In the genomic region with DNA sequence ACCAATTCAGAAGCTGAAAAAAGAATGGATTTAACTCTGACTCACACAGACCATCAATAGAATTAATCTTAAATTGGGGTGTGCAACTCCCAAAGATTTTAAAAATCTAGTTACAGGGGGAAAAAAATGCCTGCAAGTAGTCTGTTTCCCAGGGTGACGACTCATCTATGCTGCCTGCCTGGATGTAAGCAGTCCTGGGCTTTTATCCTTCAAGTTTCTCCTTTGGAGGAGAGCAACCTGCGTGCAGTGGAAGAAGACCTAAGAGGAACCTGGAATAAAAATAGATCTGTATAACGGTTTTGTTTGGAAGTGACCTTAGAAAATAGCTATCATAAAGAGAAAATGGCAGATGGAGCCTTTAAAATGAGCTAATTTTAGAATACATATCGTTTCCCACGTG, we compare ENCODE assay signal across 9 mouse cellular contexts. TPM values are rescaled to one million over a fixed set of nuclear protein-coding genes. Genes with fewer than 3 reads are reported as not detected.
DNase-seq lines count a peak whose midpoint lies in the region; ATAC-seq and TF ChIP-seq lines count a peak whose summit lies in the region.
"Had no signal": no experiment of that assay in that cellular context is flagged by ENCODE, and none has a peak within 500 bp of the region (broad histone marks: within the 10 kb centered on the region; RNA-seq: fewer than 3 reads in every experiment).

No protein-coding gene starts in this region.

- H3K4me3 ChIP-seq in heart, adult 2 months, result no peak overlapping the region; the same call in 1 of the 2 replicates
- no peak overlapping the region for H3K4me3 ChIP-seq in lung, embryonic 14.5 days (ENCODE audit: low read depth, low read length)
- H3K4me3 ChIP-seq in embryonic facial prominence, embryonic 14.5 days (ENCODE audit: low read depth, low read length), result peak overlapping the region; percentile 99
- no peak overlapping the region for H3K4me3 ChIP-seq in liver, embryonic 16.5 days (ENCODE audit: low read depth, low read length)

- peak overlapping the region; percentile 98 for H3K27ac ChIP-seq in heart, adult 2 months
- H3K27ac ChIP-seq in lung, embryonic 14.5 days (ENCODE audit: low read depth), result no peak overlapping the region
- H3K27ac ChIP-seq in embryonic facial prominence, embryonic 14.5 days (replicated peaks; ENCODE audit: low read depth, low read length), result 0 out of 2 replicates have a peak overlapping the region, but pooled peaks have one; percentile 33
- H3K27ac ChIP-seq in liver, embryonic 16.5 days (ENCODE audit: low read length), result no peak overlapping the region

- DNase-seq in heart, adult 2 months, result no peak
- no peak for DNase-seq in heart, postnatal 36 days
- DNase-seq in lung, embryonic 14.5 days, result no peak
- no peak for DNase-seq in lung, adult 18-20 months
- DNase-seq in embryonic facial prominence, embryonic 14.5 days (ENCODE audit: low spot score), result no peak
- no peak for DNase-seq in adrenal gland, adult 18-20 months (ENCODE audit: low spot score in 2 of 2)
- DNase-seq in right cerebral cortex, postnatal 4 days, result no peak

- no peak for ATAC-seq in lung, embryonic 14.5 days (ENCODE audit: insufficient read depth)
- ATAC-seq in embryonic facial prominence, embryonic 14.5 days (ENCODE audit: low read depth), result no peak
- ATAC-seq in liver, embryonic 16.5 days (ENCODE audit: low read depth), result no peak

- peak overlapping the region; percentile 72; the same call in 1 of the 2 replicates for H3K4me2 ChIP-seq in lung, embryonic 14.5 days
- peak overlapping the region; percentile 80 for H3K4me2 ChIP-seq in embryonic facial prominence, embryonic 14.5 days (ENCODE audit: low read depth, low read length)
- peak overlapping the region; percentile 93; the same call in 1 of the 2 replicates for H3K4me2 ChIP-seq in liver, embryonic 16.5 days (ENCODE audit: low read depth, low read length)

- H3K36me3 ChIP-seq in heart, adult 2 months (ENCODE audit: control insufficient read depth, insufficient read depth, low read length), result peaks cover 2% of the 10 kb centered on the region
- no peaks in the 10 kb centered on the region for H3K36me3 ChIP-seq in lung, embryonic 14.5 days (ENCODE audit: insufficient read depth)
- H3K36me3 ChIP-seq in embryonic facial prominence, embryonic 14.5 days (ENCODE audit: control insufficient read depth, insufficient read depth, low read length), result no peaks in the 10 kb centered on the region
- H3K36me3 ChIP-seq in liver, embryonic 16.5 days (ENCODE audit: control insufficient read depth, insufficient read depth), result no peaks in the 10 kb centered on the region
- H3K36me3 ChIP-seq: neural tube, embryonic 12.5 days had no signal

- H3K27me3 ChIP-seq in heart, adult 2 months (ENCODE audit: control insufficient read depth, insufficient read depth, low read length), result no peaks in the 10 kb centered on the region
- no peaks in the 10 kb centered on the region for H3K27me3 ChIP-seq in lung, embryonic 14.5 days (ENCODE audit: insufficient read depth, low read length)
- no peaks in the 10 kb centered on the region for H3K27me3 ChIP-seq in embryonic facial prominence, embryonic 14.5 days (replicated peaks; ENCODE audit: control insufficient read depth, insufficient read depth, low read length)
- no peaks in the 10 kb centered on the region for H3K27me3 ChIP-seq in liver, embryonic 16.5 days (ENCODE audit: control insufficient read depth, insufficient read depth, low read depth, low read length)
- H3K27me3 ChIP-seq: neural tube, embryonic 12.5 days had no signal

- WGBS in heart, adult 2 months, result 22% methylated on average over 5 of the region's 5 CpGs
- 42% methylated on average over 5 of the region's 5 CpGs for WGBS in lung, embryonic 14.5 days
- WGBS in embryonic facial prominence, embryonic 14.5 days, result 48% methylated on average over 5 of the region's 5 CpGs
- 25% methylated on average over 5 of the region's 5 CpGs for WGBS in liver, embryonic 16.5 days (ENCODE audit: insufficient replicate concordance)

- TF ChIP-seq POLR2A in heart, adult 2 months (IDR thresholded peaks at IDR 0.05; ENCODE audit: insufficient read depth, low read depth, low read length), result no peak

- no peak for TF ChIP-seq CTCF in heart, adult 2 months (IDR thresholded peaks at IDR 0.05)
- no peak for TF ChIP-seq CTCF in lung, embryonic 14.5 days (IDR thresholded peaks at IDR 0.05; ENCODE audit: low read depth)

- H3K79me2 ChIP-seq in heart, adult 2 months (replicated peaks; ENCODE audit: control insufficient read depth, insufficient read depth, low read length), result no peaks in the 10 kb centered on the region

- H3K9me3 ChIP-seq in lung, embryonic 14.5 days (ENCODE audit: low read depth, low read length), result no peaks in the 10 kb centered on the region
- peaks cover 4% of the 10 kb centered on the region; the same call in 1 of the 2 replicates for H3K9me3 ChIP-seq in embryonic facial prominence, embryonic 14.5 days (ENCODE audit: control insufficient read depth, low read length)
- no peaks in the 10 kb centered on the region for H3K9me3 ChIP-seq in liver, embryonic 16.5 days (replicated peaks; ENCODE audit: control insufficient read depth, low read length)
- H3K9me3 ChIP-seq: neural tube, embryonic 12.5 days had no signal

- no peak for TF ChIP-seq EP300 in heart, adult 2 months (IDR thresholded peaks at IDR 0.05; ENCODE audit: insufficient read depth, low read depth, low read length)

- H3K4me1 ChIP-seq in heart, adult 2 months (ENCODE audit: control insufficient read depth, insufficient read depth, low read length), result peaks cover 2% of the 10 kb centered on the region
- H3K4me1 ChIP-seq in lung, embryonic 14.5 days (ENCODE audit: insufficient read depth), result peaks cover 2% of the 10 kb centered on the region; the same call in 1 of the 2 replicates
- peaks cover 5% of the 10 kb centered on the region; the same call in 1 of the 2 replicates for H3K4me1 ChIP-seq in embryonic facial prominence, embryonic 14.5 days (ENCODE audit: control insufficient read depth, insufficient read depth, low read length)
- peaks cover 10% of the 10 kb centered on the region for H3K4me1 ChIP-seq in liver, embryonic 16.5 days (ENCODE audit: control insufficient read depth, low read depth, low read length)

- intact Hi-C loops in heart, adult 2 months (cut with DNase I), result loop anchor here (2.0 kb wide), 1 partner anchor 430 kb away; no protein-coding TSS in a partner anchor
- intact Hi-C loops in heart, postnatal 36 days (cut with DNase I), result loop anchor here (2.0 to 10.0 kb wide), 3 partner anchors 38 to 528 kb away; a partner anchor contains a TSS

- no peak overlapping the region for H3K9ac ChIP-seq in heart, adult 2 months (ENCODE audit: low read depth, low read length)
- H3K9ac ChIP-seq in lung, embryonic 14.5 days, result no peak overlapping the region
- peak overlapping the region; percentile 35; the same call in 1 of the 2 replicates for H3K9ac ChIP-seq in embryonic facial prominence, embryonic 14.5 days (ENCODE audit: low read depth, low read length)
- H3K9ac ChIP-seq in liver, embryonic 16.5 days (ENCODE audit: low read depth, low read length), result no peak overlapping the region

RNA-seq across cellular contexts. Expression of a gene that starts 1.4 kb away (rescaled TPM):
- 10 to 100 TPM; 33.5 to 35.9 TPM for total RNA-seq in heart, adult 2 months (2021)
- 10.8 and 16.4 TPM in 2 replicates for polyA plus RNA-seq in heart, adult 2 months (2012; rRNA removed)
- 10 to 100 TPM; 32.1 to 38.5 TPM for total RNA-seq in heart, postnatal 36 days (2021)
- polyA plus RNA-seq in lung, embryonic 14.5 days (2014; fragmentation: Nextera tagmentation; extraction: Ambion mirVana), result 7.4 and 8.4 TPM in 2 replicates
- polyA plus RNA-seq in embryonic facial prominence, embryonic 14.5 days (2014; fragmentation: Nextera tagmentation; extraction: Ambion mirVana), result 6.2 and 6.8 TPM in 2 replicates
- polyA plus RNA-seq in liver, embryonic 16.5 days (2015; fragmentation: Nextera tagmentation; extraction: Ambion mirVana), result 1.6 and 1.7 TPM in 2 replicates
- 10 to 100 TPM; 44.3 to 52.1 TPM for total RNA-seq in adrenal gland, adult 18-20 months (2021)

RNA-seq across cellular contexts. Expression of a gene that starts 37.8 kb away (rescaled TPM):
- 100 to 1,000 TPM in 1 of 2 experiments, 10 to 100 TPM in 1; 87.3 to 109 TPM for total RNA-seq in heart, adult 2 months (2021)
- polyA plus RNA-seq in heart, adult 2 months (2012; rRNA removed), result 117 and 163 TPM in 2 replicates
- total RNA-seq in heart, postnatal 36 days (2021), result 100 to 1,000 TPM; 103 to 107 TPM
- polyA plus RNA-seq in lung, embryonic 14.5 days (2014; fragmentation: Nextera tagmentation; extraction: Ambion mirVana), result 22.3 and 22.4 TPM in 2 replicates
- polyA plus RNA-seq in embryonic facial prominence, embryonic 14.5 days (2014; fragmentation: Nextera tagmentation; extraction: Ambion mirVana), result 25.0 and 28.5 TPM in 2 replicates
- 8.8 TPM in 2 replicates for polyA plus RNA-seq in liver, embryonic 16.5 days (2015; fragmentation: Nextera tagmentation; extraction: Ambion mirVana)
- 100 to 1,000 TPM; 157 to 175 TPM for total RNA-seq in adrenal gland, adult 18-20 months (2021)

Comparison
In these comparisons a context has a peak if more than half of its experiments do, and no peak if none do; other contexts are left out.
1. H3K27ac ChIP-seq: peak in heart, adult 2 months (single experiment) and embryonic facial prominence, embryonic 14.5 days (single experiment); none in lung, embryonic 14.5 days (single experiment) and liver, embryonic 16.5 days (single experiment).
2. Peak in every context shown above with its lines, with median percentiles within 50 percentile points of each other: H3K4me2 ChIP-seq.